Mouse (Mus musculus): ENCODE measurements around the gene Olfr921.

DNA sequence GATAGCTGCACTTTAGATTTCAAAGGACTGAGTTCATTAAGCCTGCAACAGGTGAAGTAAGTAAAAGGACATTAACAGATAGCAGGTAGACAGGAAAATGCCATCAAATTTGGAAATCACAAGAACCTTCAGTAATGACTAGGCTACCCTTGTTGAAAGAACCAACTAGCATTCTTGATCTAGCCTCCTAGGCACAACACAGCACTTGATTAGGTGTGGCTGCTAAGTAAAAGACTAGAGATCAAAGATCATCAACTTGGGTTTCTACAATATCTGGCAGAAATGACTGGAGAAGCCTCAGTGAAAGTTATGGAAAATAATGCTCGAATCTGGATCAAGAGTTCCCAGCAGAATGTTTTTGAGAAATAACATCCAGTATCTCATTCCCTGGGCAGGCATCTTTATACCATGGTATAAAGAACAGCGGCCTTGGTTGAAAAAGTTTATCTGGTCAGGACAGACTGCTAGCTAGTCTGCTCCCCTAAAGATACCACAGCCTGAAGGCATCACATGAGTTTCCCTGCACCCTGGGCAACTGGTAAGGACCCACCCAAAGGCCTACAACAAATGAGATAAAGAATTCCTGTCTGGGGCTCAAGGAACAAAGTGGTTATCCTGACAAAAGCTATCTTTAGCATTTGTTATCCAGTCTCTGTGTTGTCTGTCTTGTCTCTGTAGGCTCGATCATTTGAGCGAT, 28.1 kb upstream of the Olfr921 start:
- TF ChIP-seq GATA1 (IDR thresholded peaks at IDR 0.05; ENCODE audit: low read length) (no peak), TAL1 (IDR thresholded peaks at IDR 0.05; ENCODE audit: low read length) (peak; percentile 36; the same call in 1 of the 3 replicates)

All from erythroblast, embryonic 14.5 days (primary cell).